Mouse (Mus musculus) ovary, postnatal 14 days (tissue): ENCODE measurements around the gene Cmc1.
A peak's percentile ranks its signal among the peaks of the same experiment; 100 is the strongest.

Experiments used
- DNase-seq: peaks from one replicate; pipeline ENCODE4 v3.0.0; 2022; ENCODE audit warnings: low spot score

Cmc1 gene

GRCm38 (mm10) chr9:118149407-118150402, at the start of gene Cmc1:
Gene Cmc1 (minus strand): TSS chr9:118150177.
- DNase-seq = peak; percentile 91

GRCm38 (mm10) chr9:118198557-118198956, 48.6 kb upstream of the Cmc1 start:
- no peak for DNase-seq

- DNase-seq = no peak
Measured at GRCm38 (mm10) chr9:118196661-118197390, 46.8 kb upstream of the Cmc1 start.

- no peak for DNase-seq
Measured at GRCm38 (mm10) chr9:118193263-118193662, 43.3 kb upstream of the Cmc1 start.

- DNase-seq = no peak
Measured at GRCm38 (mm10) chr9:118191276-118191675, 41.3 kb upstream of the Cmc1 start.

- DNase-seq = no peak
Measured at GRCm38 (mm10) chr9:118188374-118188773, 38.4 kb upstream of the Cmc1 start.

- DNase-seq = no peak
Measured at GRCm38 (mm10) chr9:118187420-118187819, 37.4 kb upstream of the Cmc1 start.

- no peak for DNase-seq
Measured at GRCm38 (mm10) chr9:118186776-118187175, 36.8 kb upstream of the Cmc1 start.

- no peak for DNase-seq
Measured at GRCm38 (mm10) chr9:118179136-118180025, 29.4 kb upstream of the Cmc1 start.

- no peak for DNase-seq
Measured at GRCm38 (mm10) chr9:118176687-118177086, 26.7 kb upstream of the Cmc1 start.

GRCm38 (mm10) chr9:118175411-118175810, 25.4 kb upstream of the Cmc1 start:
- no peak for DNase-seq

- no peak for DNase-seq
Measured at GRCm38 (mm10) chr9:118173086-118173485, 23.1 kb upstream of the Cmc1 start.

- DNase-seq = no peak
Measured at GRCm38 (mm10) chr9:118168544-118168943, 18.6 kb upstream of the Cmc1 start.

- no peak for DNase-seq
Measured at GRCm38 (mm10) chr9:118167606-118168005, 17.6 kb upstream of the Cmc1 start.

GRCm38 (mm10) chr9:118161536-118161935, 11.6 kb upstream of the Cmc1 start:
- no peak for DNase-seq

GRCm38 (mm10) chr9:118159936-118160335, 10.0 kb upstream of the Cmc1 start:
- no peak for DNase-seq

- DNase-seq = no peak
Measured at GRCm38 (mm10) chr9:118158201-118158600, 8.2 kb upstream of the Cmc1 start.

GRCm38 (mm10) chr9:118157234-118157633, 7.3 kb upstream of the Cmc1 start:
- no peak for DNase-seq

GRCm38 (mm10) chr9:118154666-118155065, 4.7 kb upstream of the Cmc1 start:
- DNase-seq = no peak

- no peak for DNase-seq
Measured at GRCm38 (mm10) chr9:118151221-118151507, 1.2 kb upstream of the Cmc1 start.

- DNase-seq = peak; percentile 11
Measured at GRCm38 (mm10) chr9:118150429-118151220, 648 bp upstream of the Cmc1 start.
